Mouse (Mus musculus) monocyte, adult 59 days (primary cell): ENCODE data around the gene Gm3776. TPM values are rescaled to one million over a fixed set of nuclear protein-coding genes. Genes with fewer than 3 reads are reported as not detected.

Source experiments
- total RNA-seq, 2 experiments: library from RNA; stranded (reverse); gene quantifications; one replicate each; pipeline ENCODE4 v1.2.4; 2023

Gene Gm3776
- not detected for total RNA-seq

DNA sequence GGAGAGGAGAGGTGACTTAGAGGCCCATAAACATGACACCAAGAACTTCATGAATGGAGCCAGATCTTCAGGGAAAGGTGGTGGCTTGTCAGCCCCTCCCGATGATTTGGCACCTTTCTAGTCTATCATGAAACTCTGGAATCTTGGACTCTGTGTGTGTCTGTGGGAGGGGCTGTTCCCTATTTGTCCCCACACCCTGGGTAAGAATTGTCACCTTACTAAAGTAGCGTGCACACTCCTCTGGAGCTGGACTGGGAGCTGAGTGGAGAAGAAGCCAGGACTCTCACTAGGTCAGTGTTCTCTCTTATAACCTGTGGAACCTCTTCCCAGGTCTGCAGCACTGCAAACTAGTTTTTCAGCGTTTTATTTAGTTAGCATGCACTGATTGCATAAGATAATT is at the start of gene Gm3776:
Gene Gm3776 (plus strand): TSS at position 216 of the 400 bp plus-strand sequence.

GRCm38 (mm10) chr9:78230461-78230860 is 26.5 kb upstream of the Gm3776 start, which contains the start of gene Gsta1:
Gene Gsta1, plus strand, starts transcription at chr9:78230656.

GRCm38 (mm10) chr9:78289723-78290122 is 32.8 kb downstream of the Gm3776 start, which contains the start of gene Gm10639:
Gene Gm10639, plus strand, starts transcription at chr9:78289923.

GRCm38 (mm10) chr9:78314696-78315095 is 57.8 kb downstream of the Gm3776 start, which contains the start of gene Omt2a:
Gene Omt2a, minus strand, starts transcription at chr9:78314796.

Other genes with a start within 250 kb of the Gm3776 start
- not detected for gene Gcm1, start 205.2 kb upstream of the Gm3776 start, total RNA-seq
- 10 to 100 TPM; 25.0 to 30.4 TPM for gene Fbxo9, start 148.1 kb upstream of the Gm3776 start, total RNA-seq
- 10 to 100 TPM in 1 of 2 experiments, 1 to 10 TPM in 1; 6.4 to 10.1 TPM for gene Ick, start 147.9 kb upstream of the Gm3776 start, total RNA-seq
- 1 to 10 TPM; 2.2 to 4.1 TPM for gene Gsta4, start 74.4 kb upstream of the Gm3776 start, total RNA-seq
- gene Gsta1, start 26.5 kb upstream of the Gm3776 start, total RNA-seq: not detected
- not detected for gene Gm10639, start 32.8 kb downstream of the Gm3776 start, total RNA-seq
- not detected for gene Omt2a, start 57.7 kb downstream of the Gm3776 start, total RNA-seq
- gene Omt2b, start 70.5 kb downstream of the Gm3776 start, total RNA-seq: not detected
- not detected for gene Gsta2, start 98.7 kb downstream of the Gm3776 start, total RNA-seq
- not detected for gene Dppa5a, start 111.0 kb downstream of the Gm3776 start, total RNA-seq
- gene Ooep, start 121.6 kb downstream of the Gm3776 start, total RNA-seq: not detected
- not detected for gene Ddx43, start 138.6 kb downstream of the Gm3776 start, total RNA-seq
- 1 to 10 TPM; 5.6 to 7.4 TPM for gene Cgas, start 186.1 kb downstream of the Gm3776 start, total RNA-seq
- gene Mto1, start 191.1 kb downstream of the Gm3776 start, total RNA-seq: 10 to 100 TPM; 20.4 to 24.2 TPM
- not detected for gene Gm17324, start 191.7 kb downstream of the Gm3776 start, total RNA-seq
- gene Eef1a1, start 232.0 kb downstream of the Gm3776 start, total RNA-seq: 1,000 to 10,000 TPM; 7,015 to 7,618 TPM